Mouse (Mus musculus) G1E (cell line): Measurements from ENCODE around the gene Slc51a.

Experiments used
- CTCF ChIP-seq: IDR thresholded peaks from 2 replicates; pipeline ENCODE4 v1.5.1; 2012; ENCODE audit warnings: low read depth, low read length, inconsistent platforms, mixed read lengths
- GATA1 ChIP-seq: IDR thresholded peaks from 2 replicates; pipeline ENCODE4 v1.6.1; 2012; ENCODE audit warnings: borderline replicate concordance, low read length, inconsistent platforms, mixed read lengths
- GATA2 ChIP-seq: IDR thresholded peaks from 2 replicates; pipeline ENCODE4 v1.6.1; 2012; ENCODE audit warnings: low read depth, low read length, inconsistent platforms, borderline replicate concordance
- POLR2AphosphoS5 ChIP-seq: IDR thresholded peaks from 2 replicates; pipeline ENCODE4 v1.6.1; 2012; ENCODE audit warnings: low read depth, low read length, inconsistent platforms; ENCODE audit not compliant: insufficient replicate concordance
- TAL1 ChIP-seq: conservative IDR thresholded peaks from 2 replicates; pipeline ENCODE4 v1.6.1; 2012; ENCODE audit warnings: low read depth, low read length, inconsistent platforms, mixed read lengths

DNA sequence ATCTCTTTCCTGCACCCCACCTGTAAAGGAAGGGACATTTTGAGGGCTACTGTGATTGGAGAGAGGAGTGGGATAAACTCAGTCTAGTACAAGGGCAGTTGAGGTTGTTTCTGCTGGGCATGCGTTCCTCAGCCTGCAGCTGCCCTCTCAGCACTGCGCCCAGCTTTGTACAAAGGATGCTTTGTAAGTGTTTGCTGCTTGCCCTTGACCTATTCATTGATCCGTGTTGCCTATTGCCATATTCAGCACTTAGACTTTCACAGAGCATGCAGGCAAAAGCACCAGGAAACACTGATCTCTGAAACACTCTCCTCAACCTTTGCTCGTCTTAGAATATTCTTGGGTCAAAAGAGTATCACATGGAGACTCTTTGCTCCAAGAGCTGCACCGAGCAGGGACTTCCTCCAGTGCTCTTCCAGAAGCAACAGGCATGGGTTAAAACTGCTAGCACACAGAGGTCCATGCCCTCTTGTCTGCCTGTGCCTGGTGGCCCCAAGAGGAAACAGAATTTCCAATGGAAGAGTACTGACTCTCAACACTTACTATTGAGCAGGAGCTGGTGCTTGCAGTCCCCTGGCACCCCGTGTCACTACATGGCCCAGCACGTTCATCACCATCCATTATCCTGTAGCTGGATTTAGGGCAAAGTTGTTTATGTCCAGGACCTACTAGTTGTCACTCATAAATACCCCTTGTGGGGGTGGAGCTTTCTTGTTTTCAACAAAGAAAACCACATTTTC, 15.2 kb downstream of the Slc51a start:
- TF ChIP-seq CTCF (no peak), GATA1 (no peak), POLR2AphosphoS5 (no peak), TAL1 (no peak), GATA2 (no peak)
